Mouse (Mus musculus) E14TG2a.4 (cell line): ENCODE results near the gene Emp1.

Source experiments
- H3K27me3 ChIP-seq: 2 replicates; pipeline ENCODE4 v1.6.1; 2014; ENCODE audit warnings: low read length, control low read depth; ENCODE audit not compliant: insufficient read depth
- H3K36me3 ChIP-seq: 2 replicates; pipeline ENCODE4 v1.6.1; 2014; ENCODE audit warnings: low read length, control low read depth; ENCODE audit not compliant: insufficient read depth
- H3K4me1 ChIP-seq: replicated peaks from 2 replicates; pipeline ENCODE4 v1.6.1; 2014; ENCODE audit warnings: low read depth, low read length, control low read depth
- H3K4me3 ChIP-seq: replicated peaks from 2 replicates; pipeline ENCODE4 v1.5.1; 2014; ENCODE audit warnings: mild to moderate bottlenecking, low read length
- H3K9me3 ChIP-seq: 2 replicates; pipeline ENCODE4 v1.6.1; 2014; ENCODE audit warnings: low read length, control low read depth
- CTCF ChIP-seq: conservative IDR thresholded peaks from 2 replicates; pipeline ENCODE4 v1.5.1; 2014; ENCODE audit warnings: low read length
- NANOG ChIP-seq: IDR thresholded peaks from 2 replicates; pipeline ENCODE4 v1.6.1; 2014; ENCODE audit warnings: borderline replicate concordance, low read length, mixed read lengths
- POU5F1 ChIP-seq: IDR thresholded peaks from 2 replicates; pipeline ENCODE4 v1.6.1; 2014; ENCODE audit warnings: low read length, borderline replicate concordance

Emp1 gene

DNA sequence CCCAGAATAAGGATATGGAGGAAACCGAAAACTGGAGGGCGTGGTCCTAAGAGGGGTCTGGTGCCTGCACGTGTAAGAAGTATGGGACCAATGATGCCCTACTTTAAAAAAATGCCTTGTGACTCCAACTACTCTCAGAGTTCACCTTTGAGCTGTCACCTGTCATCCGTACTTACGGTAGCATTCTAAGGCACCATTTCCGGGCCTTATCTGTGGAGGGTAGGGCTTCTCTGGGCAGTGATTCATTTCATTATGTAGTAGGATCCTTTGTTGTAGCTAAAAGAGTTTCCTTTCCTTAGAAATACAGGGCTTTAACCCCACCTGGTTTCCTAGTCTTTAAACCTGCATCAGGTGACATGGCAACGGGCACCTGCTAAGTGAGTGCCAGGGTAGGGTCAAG, 35.5 kb upstream of the Emp1 start:
- TF ChIP-seq NANOG, result no peak
- TF ChIP-seq CTCF, result no peak
- no peak for TF ChIP-seq POU5F1
- H3K4me1 ChIP-seq, result peaks cover 33% of the 10 kb centered on the region
- H3K27me3 ChIP-seq, result peaks cover 11% of the 10 kb centered on the region
- no peak overlapping the region for H3K4me3 ChIP-seq
- H3K9me3 ChIP-seq, result no peaks in the 10 kb centered on the region
- no peaks in the 10 kb centered on the region for H3K36me3 ChIP-seq

DNA sequence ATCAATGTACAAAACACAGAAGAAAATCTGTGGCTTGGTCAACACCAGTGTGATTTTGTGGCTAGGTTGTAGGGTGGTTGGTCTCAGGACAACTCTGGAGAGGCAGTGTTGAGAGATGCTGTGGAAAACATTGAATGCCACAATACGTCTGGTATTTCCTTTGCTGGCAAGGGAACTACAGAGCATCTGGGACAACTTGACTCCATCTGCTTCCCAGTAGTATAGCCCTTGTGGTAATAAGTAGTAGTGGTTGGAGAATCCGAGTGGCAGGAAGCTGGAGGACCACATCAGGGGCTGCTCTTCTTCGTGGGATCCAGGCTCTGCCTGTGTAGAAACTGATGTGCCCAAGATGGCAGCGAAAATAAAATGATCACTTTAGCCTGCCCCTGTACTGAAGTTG, 30.4 kb upstream of the Emp1 start:
- H3K27me3 ChIP-seq, result 0 out of 2 replicates have a peak, but pooled peaks cover 16% of the 10 kb centered on the region
- H3K4me3 ChIP-seq, result 0 out of 2 replicates have a peak overlapping the region, but pooled peaks have one; percentile 45
- H3K4me1 ChIP-seq, result peaks cover 32% of the 10 kb centered on the region
- H3K9me3 ChIP-seq, result no peaks in the 10 kb centered on the region
- TF ChIP-seq CTCF (no peak), NANOG (no peak), POU5F1 (no peak)
- no peaks in the 10 kb centered on the region for H3K36me3 ChIP-seq

DNA sequence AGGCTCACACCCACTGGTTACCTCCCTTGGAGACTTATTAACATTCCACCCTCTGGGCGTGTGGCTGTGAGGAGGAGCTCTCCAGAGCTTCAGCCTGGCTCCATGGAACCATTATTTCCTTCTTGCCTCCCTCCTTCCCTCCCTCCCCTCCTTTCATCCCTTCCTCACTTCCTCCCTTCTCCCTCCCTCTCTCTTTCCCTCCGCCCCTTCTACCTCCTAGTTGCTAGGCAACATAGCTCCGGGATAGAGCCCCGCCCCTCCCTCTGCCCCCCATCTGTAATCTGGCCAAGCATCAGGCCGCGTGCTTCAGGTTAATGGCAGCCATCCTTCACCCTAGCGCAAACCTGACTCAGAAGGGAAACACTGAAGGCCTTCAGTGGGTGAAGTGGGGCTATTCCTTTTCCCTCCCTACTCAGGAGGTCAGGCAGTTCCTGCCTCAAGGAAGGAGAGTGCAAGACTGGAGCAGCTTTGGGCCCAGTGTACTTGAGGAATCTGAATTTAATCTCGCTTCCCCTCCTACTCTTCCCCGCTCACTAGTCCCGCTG, 29.5 kb upstream of the Emp1 start:
- H3K4me1 ChIP-seq, result peaks cover 29% of the 10 kb centered on the region
- TF ChIP-seq CTCF (no peak), POU5F1 (no peak), NANOG (no peak)
- no peaks in the 10 kb centered on the region for H3K9me3 ChIP-seq
- peak overlapping the region; percentile 45 for H3K4me3 ChIP-seq
- no peaks in the 10 kb centered on the region for H3K36me3 ChIP-seq
- peaks cover 23% of the 10 kb centered on the region; the same call in 1 of the 2 replicates for H3K27me3 ChIP-seq

DNA sequence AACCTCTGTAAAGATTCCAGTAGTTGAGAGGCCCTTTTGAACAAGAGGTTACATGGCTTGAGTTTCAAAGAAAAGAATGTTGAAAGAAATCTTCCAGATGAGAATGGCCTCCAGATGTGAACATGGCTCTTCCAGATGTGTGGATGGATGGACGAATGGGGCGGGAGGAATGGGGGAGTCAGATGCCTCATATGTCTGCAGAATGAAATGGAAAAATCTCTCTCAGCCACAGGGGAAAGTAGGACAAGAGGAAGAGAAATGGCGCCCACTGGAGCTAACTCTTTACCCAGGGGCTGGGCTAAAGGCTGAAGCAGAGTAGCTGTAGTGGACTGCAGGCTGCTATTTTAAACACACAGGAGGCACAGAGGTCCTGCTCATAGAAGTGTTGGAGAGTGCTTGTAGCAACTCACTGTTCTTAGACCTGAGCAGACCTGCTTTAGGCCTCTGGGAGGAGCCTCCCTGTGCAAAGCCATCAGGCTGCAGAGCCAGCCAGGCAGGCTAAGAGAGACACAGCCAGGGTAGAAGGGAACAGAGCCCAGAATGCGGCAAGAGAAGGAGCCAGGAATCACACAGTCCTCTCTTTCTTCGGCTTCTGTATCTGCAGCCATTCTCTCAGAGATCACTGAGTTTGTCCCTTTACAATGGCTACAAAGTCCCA, 28.2 kb upstream of the Emp1 start:
- Histone ChIP-seq H3K4me1 (peaks cover 29% of the 10 kb centered on the region), H3K4me3 (0 out of 2 replicates have a peak overlapping the region, but pooled peaks have one; percentile 13), H3K36me3 (no peaks in the 10 kb centered on the region), H3K9me3 (no peaks in the 10 kb centered on the region), H3K27me3 (peaks cover 26% of the 10 kb centered on the region; the same call in 1 of the 2 replicates)
- TF ChIP-seq POU5F1 (no peak), NANOG (no peak), CTCF (no peak)

DNA sequence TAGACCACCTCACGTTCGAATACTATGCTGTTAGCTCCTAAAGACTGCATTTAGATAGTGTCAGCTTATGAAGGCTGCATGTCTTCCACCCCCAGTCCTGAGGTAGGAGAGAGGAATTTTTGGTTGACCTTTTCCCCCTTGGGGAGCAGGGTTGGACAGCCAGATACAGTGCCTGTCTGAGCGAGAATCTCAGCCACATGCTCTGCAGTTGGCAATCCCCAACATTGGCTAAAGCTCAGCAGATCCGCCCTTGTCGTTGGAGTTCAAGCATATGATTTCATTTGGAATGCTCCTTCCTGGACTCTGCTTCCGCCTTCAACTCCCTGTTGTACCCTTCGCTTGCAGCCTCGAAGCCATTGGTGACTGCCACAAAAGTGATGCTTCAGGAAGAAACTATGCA, 26.0 kb upstream of the Emp1 start:
- H3K9me3 ChIP-seq, result no peaks in the 10 kb centered on the region
- TF ChIP-seq NANOG, result no peak
- no peak for TF ChIP-seq POU5F1
- no peak for TF ChIP-seq CTCF
- peaks cover 34% of the 10 kb centered on the region for H3K27me3 ChIP-seq
- H3K36me3 ChIP-seq, result no peaks in the 10 kb centered on the region
- H3K4me1 ChIP-seq, result peaks cover 29% of the 10 kb centered on the region
- H3K4me3 ChIP-seq, result no peak overlapping the region

DNA sequence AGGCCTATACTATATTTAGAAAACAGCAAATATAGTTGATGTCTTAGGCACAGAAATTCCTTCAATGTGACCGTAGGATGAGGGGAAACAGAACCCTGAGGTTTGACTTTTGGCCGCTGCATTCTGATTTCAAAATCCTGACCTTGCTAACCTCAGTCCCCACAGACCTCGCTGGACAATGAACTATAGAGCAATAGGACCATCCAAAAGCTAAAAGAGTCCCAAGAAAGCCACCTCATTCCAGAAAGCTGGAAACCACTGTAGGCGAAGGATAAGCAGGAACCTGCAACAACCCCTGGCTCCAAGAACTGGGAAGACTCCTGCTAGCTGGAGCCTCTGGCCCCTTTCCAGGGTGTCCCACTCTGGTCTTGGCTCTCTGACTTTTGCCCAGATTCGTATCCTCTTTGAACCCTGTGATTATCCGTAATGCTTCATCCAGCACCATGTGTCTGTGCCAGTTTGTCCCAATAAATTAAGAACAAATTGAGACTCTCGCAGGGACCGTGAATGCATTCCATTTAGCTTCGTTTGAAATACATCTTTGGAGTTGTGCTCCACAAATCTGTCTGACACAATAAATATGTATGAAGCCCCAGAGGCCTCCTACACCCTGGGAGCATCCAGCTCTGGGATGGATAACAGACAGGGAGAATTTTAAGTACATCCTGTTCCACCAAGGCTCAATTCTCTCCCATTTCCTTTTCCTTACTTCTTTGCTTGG, 21.8 kb upstream of the Emp1 start:
- no peaks in the 10 kb centered on the region for H3K4me1 ChIP-seq
- H3K27me3 ChIP-seq, result peaks cover 28% of the 10 kb centered on the region
- H3K4me3 ChIP-seq, result no peak overlapping the region
- H3K36me3 ChIP-seq, result no peaks in the 10 kb centered on the region
- TF ChIP-seq CTCF (no peak), POU5F1 (no peak), NANOG (no peak)
- no peaks in the 10 kb centered on the region for H3K9me3 ChIP-seq

DNA sequence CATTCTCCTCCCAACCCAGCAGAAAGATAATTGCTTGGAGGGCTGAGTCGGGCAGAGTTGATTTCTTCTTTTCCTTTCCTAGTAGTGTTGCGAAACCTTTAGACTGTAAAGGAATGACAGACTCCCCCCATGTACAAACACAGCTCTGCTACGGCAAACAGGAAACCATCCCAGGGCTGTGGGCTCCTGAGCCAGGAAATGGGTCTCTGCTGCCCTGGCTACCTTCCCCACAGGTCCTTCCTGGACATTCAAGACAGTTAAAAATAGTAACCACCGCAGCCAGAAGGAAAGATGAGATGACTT, 21.3 kb upstream of the Emp1 start:
- H3K4me3 ChIP-seq, result no peak overlapping the region
- H3K4me1 ChIP-seq, result no peaks in the 10 kb centered on the region
- H3K9me3 ChIP-seq, result no peaks in the 10 kb centered on the region
- no peaks in the 10 kb centered on the region for H3K36me3 ChIP-seq
- H3K27me3 ChIP-seq, result peaks cover 25% of the 10 kb centered on the region
- TF ChIP-seq POU5F1, result no peak
- TF ChIP-seq NANOG, result no peak
- TF ChIP-seq CTCF, result no peak

DNA sequence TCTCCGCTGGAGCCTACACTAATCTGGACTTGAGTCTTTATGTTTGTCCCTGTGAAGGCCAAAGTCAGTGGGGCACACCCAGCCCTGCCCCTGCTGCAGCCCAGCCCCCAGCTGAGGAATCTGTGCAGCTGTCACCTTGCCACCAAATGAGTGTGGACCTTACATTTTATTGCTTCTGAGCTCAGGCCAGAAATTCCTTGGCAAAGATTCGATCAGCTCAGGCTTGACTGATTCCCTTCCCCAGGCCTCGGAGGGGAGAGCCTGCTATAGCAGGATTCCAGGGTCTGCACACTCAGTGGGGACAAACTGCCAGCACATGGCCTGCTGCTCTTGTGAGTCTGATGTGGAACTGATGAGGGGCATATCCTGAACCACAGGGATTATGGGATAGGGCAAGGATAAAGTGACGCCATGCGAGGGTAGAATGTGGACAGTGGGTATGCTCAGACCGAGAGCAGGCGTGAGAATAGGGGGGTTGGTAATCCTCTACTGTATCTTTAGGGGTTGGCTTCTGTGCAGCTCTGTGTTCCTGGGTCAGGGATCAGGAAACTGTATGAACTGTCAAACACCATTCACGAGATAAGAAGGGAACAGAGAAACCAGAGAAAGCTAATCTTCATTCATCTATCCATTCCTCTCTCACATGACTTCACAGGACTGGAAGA, 10.6 kb upstream of the Emp1 start:
- Histone ChIP-seq H3K9me3 (no peaks in the 10 kb centered on the region), H3K27me3 (peaks cover 5% of the 10 kb centered on the region; the same call in 1 of the 2 replicates), H3K36me3 (no peaks in the 10 kb centered on the region), H3K4me1 (peaks cover 13% of the 10 kb centered on the region), H3K4me3 (no peak overlapping the region)
- TF ChIP-seq POU5F1, result no peak
- no peak for TF ChIP-seq CTCF
- no peak for TF ChIP-seq NANOG
